Mouse (Mus musculus) olfactory bulb, adult 2 months (tissue): ENCODE measurements at regions not wholly inside any gene's neighbourhood (a gene's known extent, or its start where the extent isn't known, plus 50 kb on each side); places are given as distances from the start of the nearest gene placed in this dataset.

Experiments used
- CTCF ChIP-seq: fragments of 200-500 bp; IDR thresholded peaks from 2 replicates; pipeline ENCODE4 v1.5.1; 2012; ENCODE audit warnings: low read depth, mild to moderate bottlenecking, low read length, moderate library complexity; ENCODE audit not compliant: insufficient read depth
- POLR2A ChIP-seq: fragments of 200-500 bp; IDR thresholded peaks from 2 replicates; pipeline ENCODE4 v1.6.1; 2012; ENCODE audit warnings: mild to moderate bottlenecking, low read depth, low read length, moderate library complexity; ENCODE audit not compliant: insufficient read depth

DNA sequence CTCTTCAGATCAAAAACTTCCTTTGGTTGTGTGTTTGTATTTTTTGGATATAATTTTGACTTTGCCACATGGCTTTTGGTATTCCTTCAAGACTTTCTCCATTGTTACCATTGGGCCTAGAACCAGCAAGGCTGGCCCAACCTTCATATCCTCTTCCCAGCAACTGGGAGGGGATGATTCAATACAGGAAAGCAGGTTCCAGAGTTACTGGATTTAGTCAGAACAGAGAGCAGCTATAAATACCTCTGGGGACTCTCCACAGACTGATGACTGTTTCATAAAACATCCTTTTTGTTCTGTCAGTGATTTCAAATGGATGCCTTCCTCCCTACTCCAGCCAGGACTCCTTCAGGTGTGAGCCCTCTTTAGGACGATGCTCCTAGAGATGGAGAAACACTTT is 1361.4 kb downstream of the Gsdmc2 start:
- no peak for TF ChIP-seq POLR2A
- TF ChIP-seq CTCF, result no peak
